Mouse (Mus musculus): Measurements from ENCODE around the gene Hpse2. TPM values are rescaled to one million over a fixed set of nuclear protein-coding genes. Genes with fewer than 3 reads are reported as not detected.

The Hpse2 gene
- polyA plus RNA-seq, 1 experiment from 2014 or later = 9.8 TPM

- no peak overlapping the region for H3K9ac ChIP-seq
- H3K9me3 ChIP-seq = no peaks in the 10 kb centered on the region
- no peaks in the 10 kb centered on the region for H3K36me3 ChIP-seq
- 93% methylated on average over 2 of the region's 2 CpGs for WGBS
- no peak overlapping the region for H3K4me3 ChIP-seq
- H3K27me3 ChIP-seq = 0 out of 2 replicates have a peak, but pooled peaks cover 4% of the 10 kb centered on the region
- no peak for ATAC-seq (ENCODE audit: low FRiP score, low read depth)
- no peaks in the 10 kb centered on the region for H3K4me1 ChIP-seq
- H3K4me2 ChIP-seq (replicated peaks) = no peak overlapping the region
- no peak overlapping the region for H3K27ac ChIP-seq
Measured at GRCm38 (mm10) chr19:42832251-42832650, 555.9 kb downstream of the Hpse2 start.

DNA sequence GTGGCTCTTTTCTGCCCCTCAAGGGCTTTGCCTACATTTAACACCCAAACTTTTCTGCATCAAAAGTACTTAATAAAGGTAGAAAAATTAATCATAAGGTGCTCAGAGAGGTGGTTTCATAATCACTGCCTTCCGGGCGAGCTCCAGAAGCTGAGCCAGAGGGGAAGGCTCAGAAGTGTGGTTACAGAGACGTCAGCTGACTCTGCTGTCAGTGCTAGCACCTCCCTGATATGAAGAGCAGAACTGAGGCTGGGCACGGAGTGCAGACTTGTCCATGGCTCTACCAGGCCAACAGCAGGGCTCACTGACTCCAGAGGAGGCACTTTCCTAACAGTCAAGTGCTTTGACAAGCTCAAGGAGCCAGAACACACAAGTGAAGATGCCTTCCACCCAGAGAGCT is 559.0 kb downstream of the Hpse2 start:
- H3K27me3 ChIP-seq = no peaks in the 10 kb centered on the region
- no peak overlapping the region for H3K27ac ChIP-seq
- H3K36me3 ChIP-seq = no peaks in the 10 kb centered on the region
- H3K9me3 ChIP-seq = no peaks in the 10 kb centered on the region; the same call in 1 of the 2 replicates
- no peaks in the 10 kb centered on the region for H3K4me1 ChIP-seq
- H3K4me2 ChIP-seq (replicated peaks) = no peak overlapping the region
- no peak for ATAC-seq (ENCODE audit: low FRiP score, low read depth)
- no peak overlapping the region for H3K9ac ChIP-seq
- H3K4me3 ChIP-seq = no peak overlapping the region
- 73% methylated on average over 4 of the region's 4 CpGs for WGBS

GRCm38 (mm10) chr19:42827843-42828242 is 560.3 kb downstream of the Hpse2 start:
- no peak overlapping the region for H3K4me3 ChIP-seq
- no peaks in the 10 kb centered on the region for H3K27me3 ChIP-seq
- H3K9me3 ChIP-seq = no peaks in the 10 kb centered on the region; the same call in 1 of the 2 replicates
- H3K27ac ChIP-seq = no peak overlapping the region
- no peak overlapping the region for H3K9ac ChIP-seq
- 91% methylated on average over 3 of the region's 3 CpGs for WGBS
- no peaks in the 10 kb centered on the region for H3K36me3 ChIP-seq
- no peak for ATAC-seq (ENCODE audit: low FRiP score, low read depth)
- H3K4me1 ChIP-seq = no peaks in the 10 kb centered on the region
- H3K4me2 ChIP-seq (replicated peaks) = no peak overlapping the region

- no peak overlapping the region for H3K4me3 ChIP-seq
- no peak overlapping the region for H3K27ac ChIP-seq
- no peak overlapping the region for H3K4me2 ChIP-seq (replicated peaks)
- no peaks in the 10 kb centered on the region for H3K27me3 ChIP-seq
- no peak overlapping the region for H3K9ac ChIP-seq
- no peak for ATAC-seq (ENCODE audit: low FRiP score, low read depth)
- H3K9me3 ChIP-seq = no peaks in the 10 kb centered on the region
- WGBS = 86% methylated on average over 5 of the region's 5 CpGs
- no peaks in the 10 kb centered on the region for H3K4me1 ChIP-seq
- no peaks in the 10 kb centered on the region for H3K36me3 ChIP-seq
Measured at GRCm38 (mm10) chr19:42820109-42820508, 568.0 kb downstream of the Hpse2 start.

- no peaks in the 10 kb centered on the region for H3K4me1 ChIP-seq
- no peak for ATAC-seq (ENCODE audit: low FRiP score, low read depth)
- no peaks in the 10 kb centered on the region for H3K9me3 ChIP-seq
- no peak overlapping the region for H3K4me3 ChIP-seq
- WGBS = 87% methylated on average over 2 of the region's 2 CpGs
- H3K27ac ChIP-seq = no peak overlapping the region
- H3K4me2 ChIP-seq (replicated peaks) = no peak overlapping the region
- H3K27me3 ChIP-seq = no peaks in the 10 kb centered on the region
- H3K36me3 ChIP-seq = no peaks in the 10 kb centered on the region
- no peak overlapping the region for H3K9ac ChIP-seq
Measured at GRCm38 (mm10) chr19:42817761-42818160, 570.4 kb downstream of the Hpse2 start.

- H3K36me3 ChIP-seq = no peaks in the 10 kb centered on the region
- H3K4me1 ChIP-seq = no peaks in the 10 kb centered on the region
- 91% methylated on average over 2 of the region's 2 CpGs for WGBS
- H3K9ac ChIP-seq = no peak overlapping the region
- H3K27me3 ChIP-seq = no peaks in the 10 kb centered on the region
- H3K9me3 ChIP-seq = no peaks in the 10 kb centered on the region
- H3K4me2 ChIP-seq (replicated peaks) = no peak overlapping the region
- no peak overlapping the region for H3K4me3 ChIP-seq
- no peak for ATAC-seq (ENCODE audit: low FRiP score, low read depth)
- no peak overlapping the region for H3K27ac ChIP-seq
Measured at GRCm38 (mm10) chr19:42816261-42816660, 571.9 kb downstream of the Hpse2 start.

DNA sequence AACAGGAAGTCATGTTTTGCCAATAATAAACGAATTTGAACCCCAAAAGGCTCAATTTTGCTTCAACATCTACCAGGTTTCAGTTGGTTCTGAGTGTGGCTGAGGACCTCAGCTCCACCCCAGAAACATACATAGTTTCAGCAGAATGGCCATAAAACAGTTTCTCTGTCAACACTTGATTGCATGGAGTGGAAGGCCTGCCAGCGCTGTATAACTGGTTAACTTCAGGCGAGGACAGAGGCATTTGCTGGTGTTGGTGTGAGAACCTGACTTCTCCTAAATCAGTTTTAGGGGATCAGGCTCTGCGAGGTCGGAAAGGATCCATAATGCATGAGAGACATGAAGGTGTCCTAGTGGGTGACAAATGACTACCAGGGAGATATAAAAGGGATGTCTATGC is 578.0 kb downstream of the Hpse2 start:
- no peak overlapping the region for H3K4me2 ChIP-seq (replicated peaks)
- H3K27me3 ChIP-seq = no peaks in the 10 kb centered on the region
- no peak overlapping the region for H3K4me3 ChIP-seq
- 55% methylated on average over 5 of the region's 5 CpGs for WGBS
- peaks cover 30% of the 10 kb centered on the region for H3K4me1 ChIP-seq
- H3K9ac ChIP-seq = no peak overlapping the region
- H3K27ac ChIP-seq = no peak overlapping the region
- H3K9me3 ChIP-seq = no peaks in the 10 kb centered on the region
- no peaks in the 10 kb centered on the region for H3K36me3 ChIP-seq
- ATAC-seq (ENCODE audit: low FRiP score, low read depth) = no peak

GRCm38 (mm10) chr19:42809491-42809890 is 578.7 kb downstream of the Hpse2 start:
- Histone ChIP-seq H3K4me1 (peaks cover 37% of the 10 kb centered on the region), H3K9ac (no peak overlapping the region), H3K36me3 (no peaks in the 10 kb centered on the region), H3K27ac (no peak overlapping the region), H3K4me2 (replicated peaks) (no peak overlapping the region), H3K4me3 (no peak overlapping the region), H3K27me3 (no peaks in the 10 kb centered on the region), H3K9me3 (no peaks in the 10 kb centered on the region)
- WGBS = 78% methylated on average over 10 of the region's 10 CpGs
- ATAC-seq (ENCODE audit: low FRiP score, low read depth) = no peak

GRCm38 (mm10) chr19:42797866-42798265 is 590.3 kb downstream of the Hpse2 start:
- Histone ChIP-seq H3K36me3 (no peaks in the 10 kb centered on the region), H3K27me3 (peaks cover 8% of the 10 kb centered on the region), H3K4me1 (peaks cover 27% of the 10 kb centered on the region), H3K4me2 (replicated peaks) (no peak overlapping the region), H3K27ac (no peak overlapping the region), H3K4me3 (no peak overlapping the region), H3K9me3 (no peaks in the 10 kb centered on the region), H3K9ac (no peak overlapping the region)
- WGBS = 25% methylated on average over 2 of the region's 2 CpGs
- no peak for ATAC-seq (ENCODE audit: low FRiP score, low read depth)

- Histone ChIP-seq H3K4me3 (peak overlapping the region; percentile 43), H3K27ac (no peak overlapping the region)
Measured at GRCm38 (mm10) chr19:42795801-42796200, 592.4 kb downstream of the Hpse2 start.

GRCm38 (mm10) chr19:42794914-42795613 is 593.1 kb downstream of the Hpse2 start:
- peaks cover 27% of the 10 kb centered on the region for H3K4me1 ChIP-seq
- peak overlapping the region; percentile 43 for H3K4me3 ChIP-seq
- peaks cover 8% of the 10 kb centered on the region for H3K27me3 ChIP-seq
- H3K4me2 ChIP-seq (replicated peaks) = peak overlapping the region; percentile 91
- WGBS = 1% methylated on average over 31 of the region's 31 CpGs
- H3K9ac ChIP-seq = peak overlapping the region; percentile 60
- ATAC-seq (ENCODE audit: low FRiP score, low read depth) = peak; percentile 80
- H3K36me3 ChIP-seq = no peaks in the 10 kb centered on the region
- no peak overlapping the region for H3K27ac ChIP-seq
- H3K9me3 ChIP-seq = no peaks in the 10 kb centered on the region

More at GRCm38 (mm10) chr19:42795801-42796200, 592.4 kb downstream of the Hpse2 start:
- H3K4me2 ChIP-seq (replicated peaks) = peak overlapping the region; percentile 91
- no peaks in the 10 kb centered on the region for H3K36me3 ChIP-seq
- ATAC-seq (ENCODE audit: low FRiP score, low read depth) = no peak
- H3K9ac ChIP-seq = 0 out of 2 replicates have a peak overlapping the region, but pooled peaks have one; percentile 60
- H3K4me1 ChIP-seq = peaks cover 27% of the 10 kb centered on the region
- peaks cover 8% of the 10 kb centered on the region for H3K27me3 ChIP-seq
- no peaks in the 10 kb centered on the region for H3K9me3 ChIP-seq
- WGBS = 22% methylated on average over 9 of the region's 9 CpGs

GRCm38 (mm10) chr19:42788311-42788710 is 599.8 kb downstream of the Hpse2 start:
- 0 out of 2 replicates have a peak, but pooled peaks cover 3% of the 10 kb centered on the region for H3K4me1 ChIP-seq
- H3K9me3 ChIP-seq = no peaks in the 10 kb centered on the region
- no peaks in the 10 kb centered on the region for H3K36me3 ChIP-seq
- H3K27me3 ChIP-seq = peaks cover 22% of the 10 kb centered on the region; the same call in 1 of the 2 replicates
- no peak overlapping the region for H3K27ac ChIP-seq
- H3K4me2 ChIP-seq (replicated peaks) = no peak overlapping the region
- no peak overlapping the region for H3K9ac ChIP-seq
- no peak for ATAC-seq (ENCODE audit: low FRiP score, low read depth)
- WGBS = 44% methylated on average over 5 of the region's 5 CpGs
- H3K4me3 ChIP-seq = no peak overlapping the region

All from limb, embryonic 13.5 days (tissue).